Mouse (Mus musculus) neural tube, embryonic 15.5 days (tissue): Measurements from ENCODE around the gene Dusp1. TPM values are rescaled to one million over a fixed set of nuclear protein-coding genes. Genes with fewer than 3 reads are reported as not detected.

Source experiments
- ATAC-seq: fragments of 200-750 bp; cut with Nextera tagmentation; 2 replicates; pipeline ENCODE4 v1.8.0; 2017; ENCODE audit warnings: mild to moderate bottlenecking, moderate TSS enrichment, moderate library complexity; ENCODE audit not compliant: low FRiP score
- H3K27ac ChIP-seq: fragments of 300-500 bp; sonication (generic); replicated peaks from 2 replicates; pipeline ENCODE4 v1.5.1; 2015; ENCODE audit warnings: mild to moderate bottlenecking, inconsistent platforms
- H3K27me3 ChIP-seq: fragments of 300-500 bp; sonication (generic); replicated peaks from 2 replicates; pipeline ENCODE4 v1.6.1; 2015; ENCODE audit warnings: inconsistent platforms
- H3K36me3 ChIP-seq: fragments of 300-500 bp; sonication (generic); 2 replicates; pipeline ENCODE4 v1.6.1; 2015; ENCODE audit warnings: inconsistent platforms
- H3K4me1 ChIP-seq: fragments of 300-500 bp; sonication (generic); 2 replicates; pipeline ENCODE4 v1.6.1; 2015; ENCODE audit warnings: inconsistent platforms
- H3K4me2 ChIP-seq: fragments of 300-500 bp; sonication (generic); 2 replicates; pipeline ENCODE4 v1.6.1; 2015; ENCODE audit warnings: inconsistent platforms, mild to moderate bottlenecking, moderate library complexity
- H3K4me3 ChIP-seq: fragments of 300-500 bp; sonication (generic); replicated peaks from 2 replicates; pipeline ENCODE4 v1.5.1; 2015; ENCODE audit warnings: mild to moderate bottlenecking, inconsistent platforms
- H3K9ac ChIP-seq: fragments of 300-500 bp; sonication (generic); replicated peaks from 2 replicates; pipeline ENCODE4 v1.6.1; 2015; ENCODE audit warnings: mild to moderate bottlenecking, inconsistent platforms
- H3K9me3 ChIP-seq: fragments of 300-500 bp; sonication (generic); replicated peaks from 2 replicates; pipeline ENCODE4 v1.6.1; 2016; ENCODE audit warnings: inconsistent platforms
- WGBS: fragments of 180-500 bp; shearing (Covaris S2); methylation state at CpG from one replicate; pipeline ENCODE4 v1.1.7; 2015; ENCODE audit warnings: mixed read lengths; 5-methylcytosine and 5-hydroxymethylcytosine counted together
- polyA plus RNA-seq: library from polyadenylated mRNA; unstranded; fragments of >200 nt; fragmentation: Nextera tagmentation; extraction: Ambion mirVana; gene quantifications from 2 replicates; pipeline ENCODE4 v1.2.1, GENCODE M21; 2015

Dusp1 gene
- polyA plus RNA-seq, 1 experiment from 2014 or later: 25.0 TPM

DNA sequence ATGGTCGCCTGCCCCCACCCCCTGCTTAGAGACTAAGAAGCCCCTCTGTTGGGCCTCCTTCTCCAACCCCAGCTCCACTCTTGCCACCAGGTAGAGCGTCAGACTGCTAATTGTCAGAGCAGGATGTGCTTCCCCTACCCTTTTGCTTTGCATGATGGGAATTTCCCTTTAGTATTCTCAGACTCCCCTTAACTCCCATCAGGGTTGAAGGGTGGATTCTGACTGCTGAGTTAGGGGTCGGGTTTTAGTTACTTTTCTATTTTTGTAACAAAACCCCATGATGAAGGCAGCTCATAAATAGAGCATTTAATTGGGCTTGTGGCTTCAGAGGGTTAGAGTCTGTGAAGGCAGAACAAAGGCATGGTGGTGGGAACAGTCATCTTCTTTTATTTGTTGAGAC lies 8.9 kb downstream of the Dusp1 start:
- Histone ChIP-seq H3K9ac (no peak overlapping the region), H3K4me2 (no peak overlapping the region), H3K4me1 (peaks cover 4% of the 10 kb centered on the region; the same call in 1 of the 2 replicates), H3K9me3 (no peaks in the 10 kb centered on the region), H3K27me3 (no peaks in the 10 kb centered on the region), H3K4me3 (no peak overlapping the region), H3K27ac (no peak overlapping the region), H3K36me3 (no peaks in the 10 kb centered on the region)
- no peak for ATAC-seq
- 80% methylated on average over 3 of the region's 3 CpGs for WGBS

DNA sequence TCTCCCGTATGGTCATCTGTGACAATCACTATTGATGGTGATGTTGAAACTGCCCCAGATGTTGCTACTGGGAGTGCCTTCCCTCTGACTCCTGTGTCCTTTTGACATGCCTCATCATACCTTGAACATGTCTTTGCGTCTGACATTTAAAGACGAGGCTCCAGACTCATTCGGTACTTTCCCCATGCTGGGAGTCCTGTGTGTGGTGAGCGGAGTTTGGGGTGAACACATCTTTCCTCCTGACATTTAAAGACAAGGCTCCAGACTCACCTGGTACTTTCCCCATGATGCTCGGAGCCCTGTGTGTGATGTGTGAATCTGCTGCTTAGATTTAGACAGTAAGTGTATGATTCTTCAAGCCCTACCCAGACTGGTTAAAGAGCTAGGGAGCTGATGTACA lies 10.8 kb downstream of the Dusp1 start:
- no peak overlapping the region for H3K4me2 ChIP-seq
- no peak overlapping the region for H3K27ac ChIP-seq
- peaks cover 4% of the 10 kb centered on the region; the same call in 1 of the 2 replicates for H3K4me1 ChIP-seq
- no peaks in the 10 kb centered on the region for H3K36me3 ChIP-seq
- WGBS: 90% methylated on average over 6 of the region's 6 CpGs
- no peak for ATAC-seq
- H3K9me3 ChIP-seq: no peaks in the 10 kb centered on the region
- H3K27me3 ChIP-seq: no peaks in the 10 kb centered on the region
- no peak overlapping the region for H3K4me3 ChIP-seq
- H3K9ac ChIP-seq: no peak overlapping the region

GRCm38 (mm10) chr17:26549148-26549809 lies 12.6 kb downstream of the Dusp1 start:
- Histone ChIP-seq H3K27ac (no peak overlapping the region), H3K4me1 (peaks cover 4% of the 10 kb centered on the region; the same call in 1 of the 2 replicates), H3K9me3 (no peaks in the 10 kb centered on the region), H3K36me3 (no peaks in the 10 kb centered on the region), H3K4me2 (no peak overlapping the region), H3K9ac (no peak overlapping the region), H3K4me3 (no peak overlapping the region), H3K27me3 (no peaks in the 10 kb centered on the region)
- no peak for ATAC-seq
- WGBS: 11% methylated on average over 12 of the region's 12 CpGs

GRCm38 (mm10) chr17:26548566-26548965 lies 13.4 kb downstream of the Dusp1 start:
- H3K9ac ChIP-seq: no peak overlapping the region
- peaks cover 4% of the 10 kb centered on the region; the same call in 1 of the 2 replicates for H3K4me1 ChIP-seq
- ATAC-seq: no peak
- 10% methylated on average over 5 of the region's 5 CpGs for WGBS
- no peak overlapping the region for H3K27ac ChIP-seq
- H3K4me3 ChIP-seq: no peak overlapping the region
- H3K27me3 ChIP-seq: no peaks in the 10 kb centered on the region
- no peaks in the 10 kb centered on the region for H3K9me3 ChIP-seq
- no peaks in the 10 kb centered on the region for H3K36me3 ChIP-seq
- H3K4me2 ChIP-seq: no peak overlapping the region

GRCm38 (mm10) chr17:26547771-26548170 lies 14.2 kb downstream of the Dusp1 start:
- Histone ChIP-seq H3K4me1 (peaks cover 4% of the 10 kb centered on the region; the same call in 1 of the 2 replicates), H3K27ac (no peak overlapping the region), H3K4me2 (no peak overlapping the region), H3K9me3 (no peaks in the 10 kb centered on the region), H3K9ac (no peak overlapping the region), H3K27me3 (no peaks in the 10 kb centered on the region), H3K4me3 (no peak overlapping the region), H3K36me3 (no peaks in the 10 kb centered on the region)
- WGBS: 37% methylated on average over 7 of the region's 7 CpGs
- ATAC-seq: no peak

DNA sequence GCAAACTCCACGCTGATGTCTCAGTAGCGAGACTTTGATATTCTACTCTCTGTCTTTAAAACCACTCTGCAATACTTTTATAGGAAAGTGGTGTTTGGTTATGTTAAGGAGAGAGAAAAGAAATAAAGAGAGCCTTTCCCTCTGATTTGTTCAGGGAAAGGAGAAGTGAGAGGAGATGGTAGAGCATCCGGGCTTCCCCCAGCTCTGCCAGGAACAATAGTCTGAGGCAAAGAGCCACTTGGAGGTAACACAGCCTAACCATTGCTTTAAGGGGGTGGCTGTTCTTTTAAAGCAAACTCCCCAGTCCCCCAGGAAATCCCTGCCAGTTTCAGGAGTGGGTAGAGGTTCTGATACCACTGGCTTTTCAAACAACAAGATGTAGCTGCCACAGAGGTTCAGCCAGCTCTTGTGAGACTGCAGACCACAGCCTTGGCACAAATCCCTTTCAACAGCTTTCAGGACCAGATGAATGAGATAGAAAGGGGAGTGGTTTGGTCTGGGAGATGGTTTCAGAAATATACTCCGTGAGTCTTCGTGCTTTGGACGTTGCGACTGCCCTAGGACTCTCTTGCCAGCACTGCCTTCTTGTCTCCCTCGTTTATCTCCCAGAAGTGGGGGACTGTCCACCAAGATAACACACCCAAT lies 17.5 kb downstream of the Dusp1 start:
- 87% methylated on average over 8 of the region's 8 CpGs for WGBS
- H3K4me1 ChIP-seq: peaks cover 4% of the 10 kb centered on the region; the same call in 1 of the 2 replicates
- no peak overlapping the region for H3K9ac ChIP-seq
- H3K36me3 ChIP-seq: no peaks in the 10 kb centered on the region
- no peak for ATAC-seq
- no peak overlapping the region for H3K4me3 ChIP-seq
- no peak overlapping the region for H3K27ac ChIP-seq
- H3K27me3 ChIP-seq: no peaks in the 10 kb centered on the region
- no peak overlapping the region for H3K4me2 ChIP-seq
- H3K9me3 ChIP-seq: no peaks in the 10 kb centered on the region

GRCm38 (mm10) chr17:26540083-26540482 lies 21.8 kb downstream of the Dusp1 start:
- ATAC-seq: no peak
- Histone ChIP-seq H3K4me3 (no peak overlapping the region), H3K27me3 (no peaks in the 10 kb centered on the region), H3K4me1 (no peaks in the 10 kb centered on the region), H3K27ac (no peak overlapping the region), H3K4me2 (no peak overlapping the region), H3K36me3 (no peaks in the 10 kb centered on the region), H3K9me3 (no peaks in the 10 kb centered on the region), H3K9ac (no peak overlapping the region)
- WGBS: 88% methylated on average over 5 of the region's 5 CpGs

DNA sequence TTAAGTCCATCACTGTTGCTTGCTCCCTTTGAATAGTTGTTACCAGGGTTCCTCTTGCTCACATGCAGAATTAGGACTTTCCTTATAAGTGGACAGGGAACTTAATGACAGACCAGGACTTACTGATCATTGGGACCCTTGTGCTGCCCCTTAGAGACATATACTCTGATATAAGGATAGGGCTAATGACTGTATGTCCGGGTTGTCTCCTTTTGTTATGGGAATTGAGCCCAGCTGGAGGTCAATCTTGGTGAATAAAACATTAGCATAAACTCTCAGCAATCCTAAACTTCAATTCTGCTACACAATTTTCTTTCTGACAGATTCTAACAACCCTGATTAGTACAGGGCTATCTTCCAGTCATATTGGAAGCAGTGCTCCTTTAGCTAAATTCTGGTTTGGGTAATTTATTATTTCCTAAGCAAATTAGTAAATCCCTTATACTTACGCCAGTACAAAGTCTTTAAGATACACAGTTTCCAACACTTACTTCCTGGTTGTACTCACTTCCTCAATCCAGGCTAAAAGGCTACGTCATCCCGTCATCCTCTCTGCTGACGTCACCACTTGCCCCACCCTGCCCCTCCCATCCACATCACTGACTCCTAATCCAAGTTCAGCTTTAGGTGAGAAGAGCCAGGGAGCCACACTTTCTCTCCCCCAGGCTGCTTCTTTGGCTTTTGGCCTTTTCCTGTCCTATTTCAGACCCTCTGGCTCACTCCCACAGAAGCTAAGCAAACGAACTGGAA lies 24.0 kb downstream of the Dusp1 start:
- 42% methylated on average over 6 of the region's 6 CpGs for WGBS
- H3K4me2 ChIP-seq: no peak overlapping the region
- no peaks in the 10 kb centered on the region for H3K36me3 ChIP-seq
- ATAC-seq: no peak
- H3K27ac ChIP-seq: no peak overlapping the region
- H3K4me3 ChIP-seq: no peak overlapping the region
- H3K27me3 ChIP-seq: no peaks in the 10 kb centered on the region
- no peak overlapping the region for H3K9ac ChIP-seq
- H3K9me3 ChIP-seq: no peaks in the 10 kb centered on the region
- H3K4me1 ChIP-seq: no peaks in the 10 kb centered on the region

GRCm38 (mm10) chr17:26535251-26536136 lies 26.4 kb downstream of the Dusp1 start:
- Histone ChIP-seq H3K27ac (no peak overlapping the region), H3K4me2 (no peak overlapping the region), H3K9ac (no peak overlapping the region), H3K4me1 (no peaks in the 10 kb centered on the region), H3K4me3 (no peak overlapping the region), H3K27me3 (no peaks in the 10 kb centered on the region), H3K9me3 (no peaks in the 10 kb centered on the region), H3K36me3 (no peaks in the 10 kb centered on the region)
- WGBS: 84% methylated on average over 7 of the region's 7 CpGs
- no peak for ATAC-seq

DNA sequence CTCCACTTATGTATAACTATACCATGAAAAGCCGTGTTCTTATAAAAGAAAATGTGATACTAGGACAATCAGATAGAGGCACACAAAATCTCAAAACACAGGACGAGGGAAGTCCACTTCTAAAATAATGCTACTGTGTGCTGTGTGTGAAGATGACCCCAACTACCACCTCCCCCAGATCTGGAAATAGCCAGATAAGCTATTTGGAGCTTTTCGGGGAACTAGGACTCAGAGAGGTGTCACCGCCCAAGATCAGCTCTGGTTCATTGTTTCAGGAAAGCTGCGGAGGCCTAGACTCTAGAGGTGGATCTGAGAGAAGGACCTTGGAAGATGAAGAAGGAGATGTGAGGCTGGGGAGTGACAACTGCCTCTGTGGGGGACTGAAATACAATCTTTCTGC lies 27.2 kb downstream of the Dusp1 start:
- Histone ChIP-seq H3K4me1 (no peaks in the 10 kb centered on the region), H3K36me3 (no peaks in the 10 kb centered on the region), H3K4me3 (no peak overlapping the region), H3K4me2 (no peak overlapping the region), H3K9me3 (no peaks in the 10 kb centered on the region), H3K27me3 (no peaks in the 10 kb centered on the region), H3K27ac (no peak overlapping the region), H3K9ac (no peak overlapping the region)
- 90% methylated on average over 5 of the region's 5 CpGs for WGBS
- no peak for ATAC-seq

DNA sequence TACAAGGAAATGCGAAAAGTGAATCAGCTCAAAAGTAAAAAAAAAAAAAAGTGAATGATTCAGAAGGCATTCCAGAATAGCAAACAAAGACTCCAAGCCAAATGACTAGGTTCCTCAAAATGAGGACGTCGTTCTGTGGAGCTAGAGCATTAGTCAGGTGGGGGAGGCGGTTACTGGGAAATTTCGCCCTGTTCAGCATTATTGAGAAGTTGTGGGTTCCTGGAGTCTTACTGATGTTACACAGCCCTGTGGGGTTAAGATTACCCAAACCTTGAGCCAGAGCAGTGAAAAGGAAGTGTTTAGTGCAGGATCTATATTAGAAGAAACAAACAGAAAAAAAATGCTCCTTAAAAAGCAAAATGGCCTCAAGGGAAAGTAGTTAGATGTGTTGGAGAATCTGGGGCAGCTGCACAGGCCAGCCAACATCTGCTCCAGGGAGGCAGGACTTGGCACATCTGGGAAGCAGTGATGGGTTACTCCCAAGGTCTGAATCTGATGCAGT lies 28.0 kb downstream of the Dusp1 start:
- no peak overlapping the region for H3K9ac ChIP-seq
- 80% methylated on average over 5 of the region's 5 CpGs for WGBS
- no peaks in the 10 kb centered on the region for H3K4me1 ChIP-seq
- no peaks in the 10 kb centered on the region for H3K36me3 ChIP-seq
- H3K9me3 ChIP-seq: no peaks in the 10 kb centered on the region
- H3K27ac ChIP-seq: no peak overlapping the region
- ATAC-seq: no peak
- no peak overlapping the region for H3K4me3 ChIP-seq
- no peak overlapping the region for H3K4me2 ChIP-seq
- H3K27me3 ChIP-seq: no peaks in the 10 kb centered on the region
